Mouse (Mus musculus) liver, postnatal 0 days (tissue): Measurements from ENCODE around the gene Smad9.

ENCODE experiments used
- CTCF ChIP-seq: sonication (generic); IDR thresholded peaks from 2 replicates; pipeline ENCODE4 v1.5.1; 2016; ENCODE audit warnings: antibody characterized with exemption, low read depth
- EP300 ChIP-seq: IDR thresholded peaks from 2 replicates; pipeline ENCODE4 v1.6.1; 2016; ENCODE audit warnings: antibody characterized with exemption, low read depth, mild to moderate bottlenecking

DNA sequence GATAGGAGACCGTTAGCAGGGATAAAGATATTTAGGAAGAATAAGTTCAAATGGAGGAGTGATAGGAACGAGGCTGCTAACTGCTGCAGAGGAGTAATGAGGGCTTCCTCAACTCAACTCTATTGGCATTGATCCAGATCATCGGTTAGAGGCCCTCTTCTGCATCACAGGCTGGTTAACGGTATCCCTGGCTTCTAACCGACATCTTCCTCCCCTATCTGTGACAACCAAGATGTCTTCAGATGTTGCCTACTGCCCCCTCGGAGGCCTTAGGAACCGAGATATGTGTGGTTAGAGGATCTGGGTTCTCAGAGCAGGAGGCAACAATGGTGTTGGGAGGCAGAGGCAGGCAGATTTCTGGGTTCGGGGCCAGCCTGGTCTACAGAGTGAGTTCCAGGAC, 13.2 kb downstream of the Smad9 start:
- no peak for TF ChIP-seq CTCF
- TF ChIP-seq EP300, result no peak
